Mouse (Mus musculus) kidney, postnatal 0 days (tissue): Measurements from ENCODE around the gene Pcsk1n. TPM values are rescaled to one million over a fixed set of nuclear protein-coding genes. Genes with fewer than 3 reads are reported as not detected.
"Not testable (repeated sequence)": the region's sequence is repeated elsewhere in the genome, so short reads cannot be mapped to it uniquely, and the experiment has no call there.

ENCODE experiments used
- ATAC-seq: fragments of 200-750 bp; cut with Nextera tagmentation; replicated peaks from 2 replicates; pipeline ENCODE4 v1.8.0; 2017; ENCODE audit warnings: low read depth, moderate number of reproducible peaks, moderate TSS enrichment, moderate library complexity; ENCODE audit not compliant: low FRiP score
- DNase-seq: peaks from one replicate; pipeline ENCODE4 v3.0.0-alpha.2; 2016; ENCODE audit warnings: low spot score
- H3K27ac ChIP-seq: fragments of 300-500 bp; sonication (generic); 2 replicates; pipeline ENCODE4 v1.5.1; 2014; ENCODE audit warnings: mild to moderate bottlenecking
- H3K27me3 ChIP-seq: fragments of 300-500 bp; sonication (generic); 2 replicates; pipeline ENCODE4 v1.6.1; 2014; ENCODE audit warnings: low read length, mixed read lengths; ENCODE audit not compliant: insufficient read depth
- H3K36me3 ChIP-seq: fragments of 300-500 bp; sonication (generic); 2 replicates; pipeline ENCODE4 v1.6.1; 2014; ENCODE audit warnings: low read length, mixed read lengths; ENCODE audit not compliant: insufficient read depth
- H3K4me1 ChIP-seq: fragments of 300-500 bp; sonication (generic); replicated peaks from 2 replicates; pipeline ENCODE4 v1.6.1; 2014; ENCODE audit warnings: antibody characterized with exemption, low read length, mixed read lengths; ENCODE audit not compliant: insufficient read depth
- H3K4me2 ChIP-seq: fragments of 300-500 bp; sonication (generic); 2 replicates; pipeline ENCODE4 v1.6.1; 2014; ENCODE audit warnings: mild to moderate bottlenecking, low read length, moderate library complexity, mixed read lengths
- H3K4me3 ChIP-seq: fragments of 300-500 bp; sonication (generic); replicated peaks from 2 replicates; pipeline ENCODE4 v1.5.1; 2014; ENCODE audit warnings: low read depth, low read length
- H3K9ac ChIP-seq: fragments of 300-500 bp; sonication (generic); 2 replicates; pipeline ENCODE4 v1.6.1; 2014; ENCODE audit warnings: low read depth, low read length
- H3K9me3 ChIP-seq: fragments of 300-500 bp; sonication (generic); replicated peaks from 2 replicates; pipeline ENCODE4 v1.6.1; 2016; ENCODE audit warnings: low read length, inconsistent platforms, mixed read lengths
- CTCF ChIP-seq: IDR thresholded peaks from 2 replicates; pipeline ENCODE4 v1.5.1; 2016; ENCODE audit warnings: antibody characterized with exemption, low read depth, mild to moderate bottlenecking, moderate library complexity
- WGBS: fragments of 180-500 bp; shearing (Covaris S2); extraction: QIAGEN DNeasy Blood & Tissue Kit; methylation state at CpG from one replicate; pipeline ENCODE4 v1.1.7; 2014; 5-methylcytosine and 5-hydroxymethylcytosine counted together
- polyA plus RNA-seq: library from polyadenylated mRNA; unstranded; fragments of >200 nt; fragmentation: Nextera tagmentation; extraction: Ambion mirVana; gene quantifications from 2 replicates; pipeline ENCODE4 v1.2.1, GENCODE M21; 2015

Gene Pcsk1n
- polyA plus RNA-seq, 1 experiment from 2014 or later, result 0.59 TPM

DNA sequence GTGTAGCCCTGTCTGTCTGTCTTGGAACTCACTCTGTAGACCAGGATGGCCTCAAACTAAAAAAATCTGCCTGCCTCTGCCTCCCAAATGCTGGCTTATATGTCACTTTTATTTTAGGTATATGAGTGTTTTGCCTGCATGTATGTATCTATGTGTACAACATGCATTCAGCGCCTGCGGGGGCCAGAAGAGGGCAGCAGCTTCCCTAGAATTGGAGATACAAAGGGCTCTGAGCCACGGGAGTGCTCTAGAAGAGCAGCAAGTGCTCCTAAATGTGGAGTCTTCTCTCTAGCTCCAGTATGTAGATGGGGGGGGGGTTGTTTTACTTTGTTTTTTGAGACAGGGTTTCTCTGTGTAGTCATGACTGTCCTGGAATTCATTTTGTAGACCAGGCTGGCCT lies 4.0 kb upstream of the Pcsk1n start:
- TF ChIP-seq CTCF, result peak; percentile 49
- not testable (repeated sequence) for H3K4me2 ChIP-seq, H3K4me3 ChIP-seq, H3K36me3 ChIP-seq, ATAC-seq, DNase-seq, H3K9ac ChIP-seq, H3K9me3 ChIP-seq, H3K27me3 ChIP-seq, H3K4me1 ChIP-seq, H3K27ac ChIP-seq
- 36% methylated on average over 3 of the region's 3 CpGs for WGBS

DNA sequence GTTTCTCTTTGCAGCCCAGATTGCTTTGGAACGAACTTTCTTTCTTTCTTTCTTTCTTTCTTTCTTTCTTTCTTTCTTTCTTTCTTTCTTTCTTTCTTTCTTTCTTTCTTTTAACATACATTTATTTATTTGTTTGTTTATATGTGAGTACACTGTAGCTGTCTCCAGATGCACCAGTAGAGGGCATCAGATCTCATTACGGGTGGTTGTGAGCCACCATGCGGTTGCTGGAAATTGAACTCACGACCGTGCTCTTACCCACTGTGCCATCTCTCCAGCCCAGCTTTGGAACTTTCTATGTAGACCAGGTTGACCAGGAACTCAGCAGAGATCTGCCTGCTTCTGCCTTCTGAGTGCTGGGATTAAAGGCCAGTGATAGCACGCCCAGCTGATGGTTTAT lies 1.7 kb upstream of the Pcsk1n start:
- not testable (repeated sequence) for H3K36me3 ChIP-seq, H3K4me3 ChIP-seq, H3K27me3 ChIP-seq, H3K9ac ChIP-seq, H3K27ac ChIP-seq, H3K4me2 ChIP-seq, H3K4me1 ChIP-seq, ATAC-seq, H3K9me3 ChIP-seq, DNase-seq
- WGBS, result 73% methylated on average over 6 of the region's 6 CpGs
- peak; percentile 18; the same call in 1 of the 2 replicates for TF ChIP-seq CTCF

DNA sequence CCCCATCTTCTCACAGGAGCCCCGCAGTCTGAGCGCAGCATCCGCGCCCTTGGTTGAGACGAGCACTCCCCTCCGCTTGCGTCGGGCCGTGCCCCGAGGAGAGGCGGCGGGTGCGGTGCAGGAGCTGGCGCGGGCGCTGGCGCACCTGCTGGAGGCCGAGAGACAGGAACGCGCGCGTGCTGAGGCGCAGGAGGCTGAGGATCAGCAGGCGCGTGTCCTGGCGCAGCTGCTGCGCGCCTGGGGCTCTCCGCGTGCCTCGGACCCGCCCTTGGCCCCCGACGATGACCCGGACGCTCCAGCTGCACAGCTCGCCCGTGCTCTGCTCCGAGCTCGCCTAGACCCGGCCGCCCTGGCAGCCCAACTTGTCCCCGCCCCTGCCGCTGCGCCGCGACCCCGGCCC lies 2.4 kb downstream of the Pcsk1n start:
- Histone ChIP-seq H3K4me2 (peak overlapping the region; percentile 38), H3K36me3 (no peaks in the 10 kb centered on the region), H3K27me3 (peaks cover 14% of the 10 kb centered on the region; the same call in 1 of the 2 replicates), H3K4me3 (peak overlapping the region; percentile 16; the same call in 1 of the 2 replicates), H3K9ac (no peak overlapping the region), H3K9me3 (no peaks in the 10 kb centered on the region), H3K4me1 (no peaks in the 10 kb centered on the region), H3K27ac (no peak overlapping the region)
- 19% methylated on average over 44 of the region's 48 CpGs for WGBS
- ATAC-seq (no peak), DNase-seq (no peak)
- no peak for TF ChIP-seq CTCF

DNA sequence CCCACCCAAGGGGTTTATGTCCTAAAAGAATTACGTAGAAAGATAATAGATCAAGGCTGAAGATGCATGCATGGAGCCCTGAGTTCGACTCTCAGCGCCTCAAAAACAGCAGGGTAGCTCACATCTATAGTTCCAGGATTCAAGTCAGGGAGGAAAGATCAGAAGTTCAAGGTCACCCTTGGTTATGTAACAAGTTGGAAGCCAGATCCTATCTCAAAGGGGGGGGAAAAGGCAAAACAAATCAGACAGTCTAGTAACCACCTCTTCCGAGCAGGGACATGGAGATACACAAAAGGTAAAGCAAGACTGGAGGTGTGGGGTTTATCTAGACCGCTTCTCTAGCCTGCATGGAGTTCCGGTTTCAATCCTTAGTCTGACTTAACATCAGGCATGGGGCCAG lies 6.6 kb downstream of the Pcsk1n start:
- Histone ChIP-seq H3K36me3 (no peaks in the 10 kb centered on the region), H3K4me1 (no peaks in the 10 kb centered on the region), H3K27me3 (peaks cover 13% of the 10 kb centered on the region; the same call in 1 of the 2 replicates), H3K4me2 (no peak overlapping the region), H3K27ac (no peak overlapping the region), H3K4me3 (no peak overlapping the region), H3K9ac (no peak overlapping the region), H3K9me3 (no peaks in the 10 kb centered on the region)
- DNase-seq (no peak), ATAC-seq (no peak)
- 70% methylated on average over 6 of the region's 6 CpGs for WGBS
- no peak for TF ChIP-seq CTCF

DNA sequence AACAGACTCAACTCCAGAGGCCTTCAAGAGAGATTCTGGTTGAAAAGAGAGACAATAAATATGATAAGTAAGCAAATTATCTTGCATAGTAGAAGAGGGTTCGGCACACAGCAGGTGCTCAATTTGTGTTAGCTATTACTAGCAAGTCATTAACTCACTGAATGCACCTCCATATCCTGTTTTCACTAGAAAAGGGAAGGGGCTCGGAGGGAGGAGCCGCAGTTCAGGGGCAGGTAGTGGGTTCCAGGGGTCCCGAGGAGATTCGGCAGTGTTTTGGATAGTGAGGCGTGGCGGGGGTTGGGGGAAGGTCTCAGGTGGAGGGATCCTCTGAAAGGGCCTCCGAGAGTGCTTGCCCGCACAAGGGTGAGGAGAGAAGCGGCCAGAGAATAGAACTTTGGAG lies 7.5 kb downstream of the Pcsk1n start:
- H3K27me3 ChIP-seq, result 0 out of 2 replicates have a peak, but pooled peaks cover 6% of the 10 kb centered on the region
- H3K9me3 ChIP-seq, result no peaks in the 10 kb centered on the region
- H3K4me1 ChIP-seq, result no peaks in the 10 kb centered on the region
- no peaks in the 10 kb centered on the region for H3K36me3 ChIP-seq
- ATAC-seq (no peak), DNase-seq (no peak)
- H3K4me3 ChIP-seq, result no peak overlapping the region
- no peak overlapping the region for H3K9ac ChIP-seq
- WGBS, result 37% methylated on average over 10 of the region's 10 CpGs
- H3K27ac ChIP-seq, result no peak overlapping the region
- TF ChIP-seq CTCF, result no peak
- no peak overlapping the region for H3K4me2 ChIP-seq

DNA sequence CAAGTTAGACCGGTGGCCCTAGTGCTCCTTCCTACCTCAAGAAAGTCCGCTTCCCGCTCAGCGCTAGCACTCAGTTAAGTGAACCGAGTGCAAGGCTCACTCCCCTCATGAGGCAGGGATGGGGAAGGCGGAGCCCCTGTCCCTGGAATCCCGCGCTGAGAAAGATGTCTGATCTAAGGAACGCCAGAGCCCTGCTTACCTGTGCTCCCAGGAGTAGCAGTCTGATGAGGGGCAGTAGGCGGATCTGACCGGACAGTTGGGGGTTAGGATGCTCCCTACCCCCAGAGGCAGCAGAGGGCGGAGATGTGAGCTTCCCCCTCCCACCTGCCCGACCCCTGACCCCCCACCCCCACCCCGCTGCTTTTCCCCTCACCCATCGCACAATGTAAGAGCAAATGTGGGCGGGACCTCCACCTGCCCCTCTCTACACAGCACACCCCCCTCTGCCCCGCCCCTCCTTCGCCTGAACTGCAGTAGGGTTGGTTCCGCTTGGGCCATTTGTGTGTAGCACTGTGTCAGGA lies 8.7 kb downstream of the Pcsk1n start, which contains the start of gene Eras:
TSS of gene Eras (minus strand) at position 338 of the 521 bp plus-strand sequence.
- 0 out of 2 replicates have a peak, but pooled peaks cover 3% of the 10 kb centered on the region for H3K27me3 ChIP-seq
- no peaks in the 10 kb centered on the region for H3K36me3 ChIP-seq
- no peak for TF ChIP-seq CTCF
- H3K9ac ChIP-seq, result no peak within 1 kb of the TSS
- no peak for DNase-seq
- H3K9me3 ChIP-seq, result no peaks in the 10 kb centered on the region
- no peak within 1 kb of the TSS for H3K4me3 ChIP-seq
- H3K4me1 ChIP-seq, result no peaks in the 10 kb centered on the region
- ATAC-seq, result 0 out of 2 replicates have a peak, but pooled peaks have one; percentile 46
- 22% methylated on average over 19 of the region's 19 CpGs for WGBS
- no peak within 1 kb of the TSS for H3K4me2 ChIP-seq
- no peak within 1 kb of the TSS for H3K27ac ChIP-seq

DNA sequence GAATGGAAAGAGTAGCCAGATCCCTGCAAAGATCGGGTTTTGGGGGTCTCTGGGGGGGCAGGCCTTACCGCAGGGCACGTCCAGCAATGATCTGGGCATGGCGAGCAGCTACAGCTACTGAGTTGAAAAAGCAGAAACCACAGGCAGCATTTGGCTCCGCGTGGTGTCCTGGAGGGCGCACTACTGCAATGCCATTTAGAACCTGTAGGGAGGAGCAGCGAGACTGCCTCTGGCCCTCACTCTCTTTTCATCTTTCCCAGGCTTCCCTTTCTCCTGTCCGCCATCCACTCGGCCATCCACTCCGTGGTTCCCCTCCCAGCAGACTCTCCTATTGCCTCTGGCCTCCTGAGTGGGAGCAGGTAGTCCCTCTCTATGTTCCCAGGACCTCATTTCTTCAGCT lies 17.3 kb downstream of the Pcsk1n start:
- Histone ChIP-seq H3K27ac (no peak overlapping the region), H3K9me3 (no peaks in the 10 kb centered on the region), H3K9ac (no peak overlapping the region), H3K4me1 (no peaks in the 10 kb centered on the region), H3K27me3 (no peaks in the 10 kb centered on the region), H3K36me3 (0 out of 2 replicates have a peak, but pooled peaks cover 4% of the 10 kb centered on the region), H3K4me2 (no peak overlapping the region), H3K4me3 (no peak overlapping the region)
- 57% methylated on average over 11 of the region's 11 CpGs for WGBS
- ATAC-seq, result no peak
- DNase-seq, result no peak
- peak; percentile 37; the same call in 1 of the 2 replicates for TF ChIP-seq CTCF
